Mouse (Mus musculus) stomach, embryonic 16.5 days (tissue): Measurements from ENCODE around the gene Daxx. TPM values are rescaled to one million over a fixed set of nuclear protein-coding genes. Genes with fewer than 3 reads are reported as not detected.
A peak's percentile ranks its signal among the peaks of the same experiment; 100 is the strongest.
"Not testable (repeated sequence)": the region's sequence is repeated elsewhere in the genome, so short reads cannot be mapped to it uniquely, and the experiment has no call there.

Experiments used
- ATAC-seq: fragments of 200-750 bp; cut with Nextera tagmentation; 2 replicates; pipeline ENCODE4 v1.8.0; 2017; ENCODE audit warnings: moderate number of reproducible peaks, moderate TSS enrichment; ENCODE audit not compliant: insufficient read depth, low FRiP score
- H3K27ac ChIP-seq: fragments of 300-500 bp; sonication (generic); 2 replicates; pipeline ENCODE4 v1.5.1; 2014; ENCODE audit warnings: low read length
- H3K27me3 ChIP-seq: fragments of 300-500 bp; sonication (generic); 2 replicates; pipeline ENCODE4 v1.6.1; 2014; ENCODE audit warnings: low read length, control low read depth, mixed read lengths; ENCODE audit not compliant: control insufficient read depth, insufficient read depth
- H3K36me3 ChIP-seq: fragments of 300-500 bp; sonication (generic); 2 replicates; pipeline ENCODE4 v1.6.1; 2014; ENCODE audit warnings: low read length; ENCODE audit not compliant: control insufficient read depth, insufficient read depth
- H3K4me1 ChIP-seq: fragments of 300-500 bp; sonication (generic); 2 replicates; pipeline ENCODE4 v1.6.1; 2014; ENCODE audit warnings: low read length, control low read depth, mixed read lengths; ENCODE audit not compliant: control insufficient read depth, insufficient read depth
- H3K4me2 ChIP-seq: fragments of 300-500 bp; sonication (generic); 2 replicates; pipeline ENCODE4 v1.6.1; 2014; ENCODE audit warnings: low read depth, low read length, mixed read lengths
- H3K4me3 ChIP-seq: fragments of 300-500 bp; sonication (generic); replicated peaks from 2 replicates; pipeline ENCODE4 v1.5.1; 2014; ENCODE audit warnings: mild to moderate bottlenecking, low read length
- H3K9ac ChIP-seq: fragments of 300-500 bp; sonication (generic); 2 replicates; pipeline ENCODE4 v1.6.1; 2014; ENCODE audit warnings: low read length
- H3K9me3 ChIP-seq: fragments of 300-500 bp; sonication (generic); replicated peaks from 2 replicates; pipeline ENCODE4 v1.6.1; 2016; ENCODE audit warnings: low read length, control low read depth; ENCODE audit not compliant: control insufficient read depth
- WGBS: fragments of 180-500 bp; shearing (Covaris S2); extraction: QIAGEN DNeasy Blood & Tissue Kit; methylation state at CpG from one replicate; pipeline ENCODE4 v1.1.7; 2014; 5-methylcytosine and 5-hydroxymethylcytosine counted together
- polyA plus RNA-seq: library from polyadenylated mRNA; unstranded; fragments of >200 nt; fragmentation: Nextera tagmentation; extraction: Ambion mirVana; gene quantifications from 2 replicates; pipeline ENCODE4 v1.2.1, GENCODE M21; 2015

Gene Daxx
- 40.9 and 44.4 TPM in 2 replicates for polyA plus RNA-seq

DNA sequence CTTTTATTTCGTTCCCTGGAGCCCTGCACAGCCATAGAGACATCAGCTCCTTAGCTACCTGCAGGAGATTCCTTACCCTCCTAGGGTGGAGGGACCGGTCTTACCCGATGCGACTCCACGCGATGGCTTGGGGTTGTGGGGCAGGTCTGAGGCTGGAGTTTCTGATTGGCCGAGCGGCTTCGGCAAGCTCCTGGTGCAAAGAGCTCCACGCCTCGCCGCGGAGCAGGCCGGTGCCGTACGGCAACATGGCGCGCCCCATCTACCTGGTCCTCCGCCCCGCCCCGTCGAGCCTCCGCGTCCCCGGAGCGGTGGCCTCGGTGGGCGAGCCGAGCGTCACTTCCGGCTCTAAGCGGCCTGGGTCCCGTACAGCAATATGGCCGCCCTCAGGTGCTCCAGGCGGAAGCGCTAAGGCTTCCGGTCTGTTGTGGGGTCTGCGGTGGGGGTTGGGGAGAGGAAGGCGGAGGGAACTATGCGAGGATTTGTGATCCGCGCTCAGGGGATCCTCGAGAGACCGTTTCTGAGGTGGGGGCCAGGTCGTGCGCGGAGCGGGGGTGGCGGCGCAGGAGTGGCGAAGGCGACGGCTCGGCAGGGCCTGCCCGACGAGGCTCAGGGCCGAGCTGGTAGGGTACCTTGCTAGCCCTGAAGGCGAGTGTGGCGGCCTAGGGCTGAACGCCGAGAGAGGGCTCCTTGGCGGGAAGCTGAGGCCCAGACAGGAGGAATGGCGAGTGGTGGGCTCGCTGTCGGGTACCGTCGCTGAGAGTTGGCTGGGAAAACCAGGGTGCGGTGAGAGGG, at the start of gene Daxx:
Gene Daxx, plus strand, starts transcription at position 338 of the 792 bp plus-strand sequence.
- Histone ChIP-seq H3K27ac (peak within 1 kb of the TSS; percentile 97), H3K4me1 (peaks cover 15% of the 10 kb centered on the region), H3K4me2 (peak within 1 kb of the TSS; percentile 98), H3K4me3 (peak within 1 kb of the TSS; percentile 92), H3K9ac (peak within 1 kb of the TSS; percentile 94), H3K36me3 (peaks cover 24% of the 10 kb centered on the region), H3K9me3 (no peaks in the 10 kb centered on the region), H3K27me3 (no peaks in the 10 kb centered on the region)
- WGBS = under 1% methylated on average over 68 of the region's 68 CpGs
- peak; percentile 97 for ATAC-seq

DNA sequence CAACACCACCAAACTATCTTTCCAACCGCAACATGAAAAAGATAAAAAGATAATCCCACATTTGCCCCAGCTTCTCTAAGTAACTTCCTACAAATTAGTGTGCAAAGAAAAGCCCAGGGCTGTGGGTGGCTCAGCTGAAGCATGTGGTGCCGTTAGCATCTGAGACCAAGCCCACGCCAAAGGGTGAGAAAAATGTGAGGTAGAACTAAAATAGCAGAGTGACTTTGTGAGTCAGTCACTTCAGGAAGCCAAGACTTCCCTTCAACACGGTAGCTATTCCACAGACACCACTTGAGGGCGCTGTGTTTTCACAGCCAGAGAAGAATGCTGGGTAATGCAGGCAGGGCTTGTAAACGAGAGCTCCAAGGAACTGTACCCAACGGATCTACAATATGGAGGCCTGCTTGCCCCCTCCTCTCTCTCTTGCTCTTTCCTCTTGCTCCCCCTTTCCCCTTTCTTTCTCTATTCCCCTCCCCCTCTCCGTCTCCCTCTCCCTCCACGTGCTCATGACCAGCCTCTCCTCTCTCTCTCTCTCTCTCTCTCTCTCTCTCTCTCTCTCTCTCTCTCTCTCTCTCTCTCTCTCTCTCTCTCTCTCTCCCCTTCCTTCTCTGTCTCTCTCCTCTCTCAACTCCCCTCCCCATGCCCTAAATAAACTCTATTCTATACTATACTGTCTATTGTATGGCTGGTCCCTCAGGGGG, 43.7 kb upstream of the Daxx start:
- WGBS = 32% methylated on average over 9 of the region's 9 CpGs
- H3K36me3 ChIP-seq = no peaks in the 10 kb centered on the region
- no peaks in the 10 kb centered on the region for H3K9me3 ChIP-seq
- H3K27me3 ChIP-seq = no peaks in the 10 kb centered on the region
- no peak overlapping the region for H3K4me3 ChIP-seq
- no peak overlapping the region for H3K4me2 ChIP-seq
- H3K4me1 ChIP-seq = no peaks in the 10 kb centered on the region
- H3K27ac ChIP-seq = no peak overlapping the region
- no peak for ATAC-seq
- H3K9ac ChIP-seq = no peak overlapping the region

DNA sequence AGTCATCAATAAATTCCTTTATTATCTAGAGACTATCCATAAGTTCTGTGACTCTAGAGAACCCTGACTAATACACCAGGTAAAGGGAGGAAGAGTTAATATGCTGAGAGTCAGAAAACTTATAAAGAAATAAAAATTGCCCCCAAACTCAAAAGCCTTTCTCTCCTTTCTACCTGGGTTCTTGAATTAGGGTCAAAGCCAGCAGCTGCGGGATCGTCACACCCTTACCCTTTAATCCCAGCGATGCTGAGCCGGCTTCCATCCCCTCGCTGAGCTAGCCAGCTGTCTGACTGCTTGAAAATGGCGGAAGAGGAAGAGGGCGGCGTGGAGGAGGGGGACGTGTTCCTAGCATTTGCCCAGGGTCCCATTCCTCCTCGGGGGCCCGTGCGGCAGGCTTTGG, 35.7 kb upstream of the Daxx start, which contains the start of gene Gm7029:
Gene Gm7029, plus strand, starts transcription at position 301 of the 400 bp plus-strand sequence.
- not testable (repeated sequence) for H3K27ac ChIP-seq, ATAC-seq, H3K4me1 ChIP-seq, H3K4me3 ChIP-seq, H3K4me2 ChIP-seq, H3K36me3 ChIP-seq, H3K9ac ChIP-seq, H3K9me3 ChIP-seq, H3K27me3 ChIP-seq
- 89% methylated on average over 4 of the region's 12 CpGs for WGBS

DNA sequence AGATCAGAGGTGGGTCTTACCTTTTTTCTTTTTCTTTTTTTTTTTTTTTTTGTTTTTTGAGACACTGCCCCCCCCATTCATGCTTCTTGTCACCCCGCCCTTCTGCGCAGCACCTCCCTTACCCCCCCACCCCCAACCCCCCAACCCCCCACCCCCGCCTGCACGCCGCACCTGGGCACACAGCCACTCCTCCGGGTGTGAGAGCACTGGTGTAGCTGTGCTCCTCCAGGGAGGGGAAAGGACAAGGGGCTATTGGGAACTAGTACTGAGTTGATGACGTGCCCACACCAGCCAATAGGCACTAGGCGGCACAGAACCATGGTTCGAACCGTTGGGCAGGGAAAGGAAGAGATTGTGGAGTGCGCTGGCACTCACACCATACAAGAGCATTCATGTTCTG, 34.8 kb upstream of the Daxx start:
- Histone ChIP-seq H3K27me3 (no peaks in the 10 kb centered on the region), H3K4me1 (no peaks in the 10 kb centered on the region), H3K4me3 (no peak overlapping the region), H3K36me3 (peaks cover 5% of the 10 kb centered on the region; the same call in 1 of the 2 replicates), H3K27ac (no peak overlapping the region), H3K4me2 (no peak overlapping the region), H3K9ac (no peak overlapping the region), H3K9me3 (no peaks in the 10 kb centered on the region)
- no peak for ATAC-seq
- WGBS = 81% methylated on average over 11 of the region's 11 CpGs

DNA sequence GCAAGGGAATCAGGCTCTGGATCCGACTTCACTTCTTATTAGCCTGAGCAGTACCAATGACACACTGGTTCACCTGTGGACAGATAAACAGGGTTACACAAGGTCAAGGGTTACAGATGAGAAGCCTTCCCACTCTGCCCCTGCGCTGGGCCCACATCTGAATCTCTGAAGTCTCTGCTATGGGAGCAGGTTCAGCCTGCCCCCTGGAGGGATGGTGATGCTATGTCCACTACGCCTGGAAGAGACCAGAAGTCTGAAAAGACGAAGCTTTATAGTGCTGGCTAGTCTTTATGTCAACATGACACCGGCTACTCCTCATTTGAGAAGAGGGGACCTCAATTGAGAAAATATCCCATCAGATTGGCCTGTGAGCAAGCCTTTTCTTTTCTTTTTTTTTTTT, 33.4 kb upstream of the Daxx start:
- H3K27me3 ChIP-seq, H3K4me1 ChIP-seq, ATAC-seq, H3K9me3 ChIP-seq, H3K4me2 ChIP-seq, H3K4me3 ChIP-seq, H3K36me3 ChIP-seq, H3K27ac ChIP-seq, H3K9ac ChIP-seq: not testable (repeated sequence)
- 79% methylated on average over 5 of the region's 5 CpGs for WGBS

DNA sequence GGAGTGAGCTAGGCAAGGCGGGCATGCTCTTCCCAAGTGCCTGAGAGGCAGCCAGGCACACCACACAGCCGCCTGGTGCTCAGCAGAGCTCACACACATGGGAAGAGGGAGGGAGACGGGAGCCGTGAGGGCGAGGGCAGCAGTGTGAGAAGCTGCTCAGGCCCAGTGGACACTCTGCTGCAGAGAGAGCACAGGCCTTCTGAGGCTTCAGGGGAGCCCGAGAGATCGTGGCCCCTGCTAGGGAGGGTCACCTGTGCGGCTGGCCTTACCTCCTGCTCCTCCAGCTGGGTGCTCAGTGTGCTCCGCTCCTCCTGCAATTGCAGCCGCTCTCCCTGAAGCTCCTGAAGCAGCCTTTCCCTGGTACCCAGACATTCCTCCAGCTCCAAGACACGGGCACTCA, 24.9 kb upstream of the Daxx start:
- H3K4me3 ChIP-seq, ATAC-seq, H3K4me2 ChIP-seq, H3K36me3 ChIP-seq, H3K9me3 ChIP-seq, H3K27me3 ChIP-seq, H3K9ac ChIP-seq, H3K27ac ChIP-seq: not testable (repeated sequence)
- H3K4me1 ChIP-seq = peaks cover 12% of the 10 kb centered on the region
- 92% methylated on average over 10 of the region's 11 CpGs for WGBS

DNA sequence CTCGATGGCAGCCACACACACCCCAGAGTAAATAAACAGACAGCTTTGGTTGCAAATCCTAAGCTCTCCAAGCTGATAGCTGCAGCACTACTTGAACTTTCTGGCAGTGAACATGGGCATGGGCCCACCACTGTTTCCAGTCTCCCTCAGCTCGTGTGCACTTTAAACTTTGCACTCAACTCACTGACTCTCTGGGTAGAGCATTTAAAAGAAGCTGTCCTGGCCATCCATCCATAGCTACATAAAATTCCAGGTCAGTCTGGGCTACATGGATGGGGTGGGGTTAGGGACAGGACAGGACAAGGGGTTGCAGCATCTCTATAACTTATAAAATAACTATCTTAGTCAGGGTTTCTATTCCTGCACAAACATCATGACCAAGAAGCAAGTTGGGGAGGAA, 21.4 kb upstream of the Daxx start:
- H3K9me3 ChIP-seq, H3K27ac ChIP-seq, H3K4me3 ChIP-seq, H3K9ac ChIP-seq, H3K4me2 ChIP-seq, H3K36me3 ChIP-seq, H3K27me3 ChIP-seq, ATAC-seq: not testable (repeated sequence)
- H3K4me1 ChIP-seq = peaks cover 14% of the 10 kb centered on the region
- WGBS = 41% methylated on average over 2 of the region's 2 CpGs

DNA sequence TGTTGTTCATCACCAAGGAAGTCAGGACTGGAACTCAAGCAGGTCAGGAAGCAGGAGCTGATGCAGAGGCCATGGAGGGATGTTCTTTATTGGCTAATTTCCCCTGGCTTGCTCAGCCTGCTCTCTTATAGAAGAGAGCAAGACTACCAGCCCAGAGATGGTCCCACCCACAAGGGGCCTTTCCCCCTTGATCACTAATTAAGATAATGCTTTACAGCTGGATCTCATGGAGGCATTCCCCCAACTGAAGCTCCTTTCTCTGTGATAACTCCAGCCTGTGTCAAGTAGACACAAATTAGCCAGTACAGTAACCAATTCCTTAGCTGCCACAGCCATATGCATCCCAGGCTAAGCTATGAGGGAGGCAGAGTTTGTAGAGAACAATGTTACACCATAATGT, 21.0 kb upstream of the Daxx start:
- H3K4me2 ChIP-seq, H3K27ac ChIP-seq, H3K9me3 ChIP-seq, H3K36me3 ChIP-seq, H3K4me3 ChIP-seq, H3K9ac ChIP-seq, H3K27me3 ChIP-seq, ATAC-seq: not testable (repeated sequence)
- peaks cover 14% of the 10 kb centered on the region for H3K4me1 ChIP-seq

DNA sequence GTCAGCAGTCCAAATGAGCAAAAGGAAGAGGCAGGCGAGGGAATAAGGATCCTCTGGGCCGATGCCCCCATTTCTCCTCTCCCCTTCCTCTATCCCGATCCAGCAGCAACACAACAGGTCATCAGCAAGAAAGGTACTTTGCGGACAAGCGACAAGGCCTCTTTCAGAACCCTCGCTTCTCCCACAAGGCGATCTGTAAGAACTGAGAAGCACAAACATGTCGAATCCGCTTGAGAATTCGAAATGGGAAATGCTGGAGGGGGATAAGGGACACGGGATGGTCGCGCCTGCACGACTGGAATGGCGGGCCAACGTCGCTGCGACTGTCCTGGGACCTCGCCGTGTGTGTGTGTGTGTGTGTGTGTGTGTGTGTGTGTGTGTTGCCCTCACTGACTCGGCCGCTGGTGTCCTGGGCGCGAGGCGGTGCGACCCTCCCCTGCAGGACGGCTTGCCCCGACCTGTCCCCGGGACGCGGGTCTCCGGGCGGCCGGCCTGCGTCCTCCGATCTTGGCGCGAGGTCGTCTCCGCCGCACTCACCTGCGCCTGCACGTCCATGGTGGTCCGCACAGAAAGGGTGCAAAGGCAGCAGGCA, 19.2 kb upstream of the Daxx start:
- H3K36me3 ChIP-seq, H3K9me3 ChIP-seq, H3K27ac ChIP-seq, H3K27me3 ChIP-seq: not testable (repeated sequence)
- WGBS = under 1% methylated on average over 44 of the region's 44 CpGs
- peak; percentile 3 for ATAC-seq
- Histone ChIP-seq H3K4me1 (peaks cover 14% of the 10 kb centered on the region), H3K4me2 (peak overlapping the region; percentile 65), H3K9ac (peak overlapping the region; percentile 80), H3K4me3 (peak overlapping the region; percentile 65)
